Mouse (Mus musculus) embryonic facial prominence, embryonic 15.5 days (tissue): ENCODE measurements around the gene Gfap. TPM values are rescaled to one million over a fixed set of nuclear protein-coding genes. Genes with fewer than 3 reads are reported as not detected.

Experiments
- ATAC-seq: fragments of 200-750 bp; cut with Nextera tagmentation; 2 replicates; pipeline ENCODE4 v1.8.0; 2017; ENCODE audit warnings: low read depth, moderate TSS enrichment; ENCODE audit not compliant: insufficient number of reproducible peaks, low FRiP score, low TSS enrichment
- H3K27ac ChIP-seq: fragments of 300-500 bp; sonication (generic); replicated peaks from 2 replicates; pipeline ENCODE4 v1.5.1; 2015; ENCODE audit warnings: mild to moderate bottlenecking, inconsistent platforms
- H3K27me3 ChIP-seq: fragments of 300-500 bp; sonication (generic); 2 replicates; pipeline ENCODE4 v1.6.1; 2015; ENCODE audit warnings: inconsistent platforms
- H3K36me3 ChIP-seq: fragments of 300-500 bp; sonication (generic); 2 replicates; pipeline ENCODE4 v1.6.1; 2015; ENCODE audit warnings: mild to moderate bottlenecking, inconsistent platforms
- H3K4me1 ChIP-seq: fragments of 300-500 bp; sonication (generic); 2 replicates; pipeline ENCODE4 v1.6.1; 2015; ENCODE audit warnings: inconsistent platforms
- H3K4me2 ChIP-seq: fragments of 300-500 bp; sonication (generic); replicated peaks from 2 replicates; pipeline ENCODE4 v1.6.1; 2015; ENCODE audit warnings: mild to moderate bottlenecking, inconsistent platforms
- H3K4me3 ChIP-seq: fragments of 300-500 bp; sonication (generic); replicated peaks from 2 replicates; pipeline ENCODE4 v1.5.1; 2015; ENCODE audit warnings: mild to moderate bottlenecking, inconsistent platforms
- H3K9ac ChIP-seq: fragments of 300-500 bp; sonication (generic); 2 replicates; pipeline ENCODE4 v1.6.1; 2015; ENCODE audit warnings: inconsistent platforms
- H3K9me3 ChIP-seq: fragments of 300-500 bp; sonication (generic); replicated peaks from 2 replicates; pipeline ENCODE4 v1.6.1; 2016; ENCODE audit warnings: inconsistent platforms
- WGBS: fragments of 180-500 bp; shearing (Covaris S2); methylation state at CpG from one replicate; pipeline ENCODE4 v1.1.7; 2015; 5-methylcytosine and 5-hydroxymethylcytosine counted together
- polyA plus RNA-seq: library from polyadenylated mRNA; unstranded; fragments of >200 nt; fragmentation: Nextera tagmentation; extraction: Ambion mirVana; gene quantifications from 2 replicates; pipeline ENCODE4 v1.2.1, GENCODE M21; 2015

Gfap gene
- polyA plus RNA-seq, 1 experiment from 2014 or later = 0.51 TPM

GRCm38 (mm10) chr11:102874801-102875334 is 25.8 kb downstream of the Gfap start:
- Histone ChIP-seq H3K4me2 (no peak overlapping the region), H3K4me1 (peaks cover 7% of the 10 kb centered on the region), H3K27ac (no peak overlapping the region), H3K27me3 (no peaks in the 10 kb centered on the region), H3K9me3 (no peaks in the 10 kb centered on the region), H3K4me3 (no peak overlapping the region), H3K9ac (no peak overlapping the region), H3K36me3 (peaks cover 49% of the 10 kb centered on the region)
- 85% methylated on average over 7 of the region's 7 CpGs for WGBS
- no peak for ATAC-seq

GRCm38 (mm10) chr11:102864272-102864671 is 36.4 kb downstream of the Gfap start:
- no peak overlapping the region for H3K27ac ChIP-seq
- no peak for ATAC-seq
- peaks cover 80% of the 10 kb centered on the region for H3K36me3 ChIP-seq
- H3K4me2 ChIP-seq = no peak overlapping the region
- WGBS = 21% methylated on average over 4 of the region's 4 CpGs
- no peaks in the 10 kb centered on the region for H3K4me1 ChIP-seq
- no peaks in the 10 kb centered on the region for H3K27me3 ChIP-seq
- H3K4me3 ChIP-seq = no peak overlapping the region
- no peak overlapping the region for H3K9ac ChIP-seq
- no peaks in the 10 kb centered on the region for H3K9me3 ChIP-seq

GRCm38 (mm10) chr11:102859933-102860332 is 40.8 kb downstream of the Gfap start:
- no peak for ATAC-seq
- Histone ChIP-seq H3K4me2 (no peak overlapping the region), H3K9me3 (no peaks in the 10 kb centered on the region), H3K27me3 (no peaks in the 10 kb centered on the region), H3K4me3 (no peak overlapping the region), H3K27ac (no peak overlapping the region), H3K36me3 (peaks cover 78% of the 10 kb centered on the region), H3K9ac (no peak overlapping the region), H3K4me1 (no peaks in the 10 kb centered on the region)
- 85% methylated on average over 8 of the region's 8 CpGs for WGBS

GRCm38 (mm10) chr11:102858951-102859350 is 41.8 kb downstream of the Gfap start:
- ATAC-seq = no peak
- 97% methylated on average over 11 of the region's 11 CpGs for WGBS
- no peaks in the 10 kb centered on the region for H3K9me3 ChIP-seq
- no peak overlapping the region for H3K4me2 ChIP-seq
- H3K9ac ChIP-seq = no peak overlapping the region
- no peaks in the 10 kb centered on the region for H3K4me1 ChIP-seq
- no peak overlapping the region for H3K27ac ChIP-seq
- H3K27me3 ChIP-seq = no peaks in the 10 kb centered on the region
- H3K36me3 ChIP-seq = peaks cover 83% of the 10 kb centered on the region
- no peak overlapping the region for H3K4me3 ChIP-seq

GRCm38 (mm10) chr11:102855941-102856340 is 44.8 kb downstream of the Gfap start:
- peaks cover 83% of the 10 kb centered on the region for H3K36me3 ChIP-seq
- H3K4me3 ChIP-seq = no peak overlapping the region
- H3K27ac ChIP-seq = no peak overlapping the region

GRCm38 (mm10) chr11:102853760-102854159 is 47.0 kb downstream of the Gfap start:
- no peak overlapping the region for H3K9ac ChIP-seq
- no peaks in the 10 kb centered on the region for H3K27me3 ChIP-seq
- H3K36me3 ChIP-seq = peaks cover 81% of the 10 kb centered on the region
- no peak for ATAC-seq
- H3K4me1 ChIP-seq = no peaks in the 10 kb centered on the region
- no peak overlapping the region for H3K27ac ChIP-seq
- no peak overlapping the region for H3K4me2 ChIP-seq
- no peaks in the 10 kb centered on the region for H3K9me3 ChIP-seq
- no peak overlapping the region for H3K4me3 ChIP-seq

More at GRCm38 (mm10) chr11:102855941-102856340, 44.8 kb downstream of the Gfap start:
- no peaks in the 10 kb centered on the region for H3K27me3 ChIP-seq
- ATAC-seq = no peak
- no peak overlapping the region for H3K9ac ChIP-seq
- 38% methylated on average over 6 of the region's 6 CpGs for WGBS
- no peaks in the 10 kb centered on the region for H3K9me3 ChIP-seq
- no peaks in the 10 kb centered on the region for H3K4me1 ChIP-seq
- no peak overlapping the region for H3K4me2 ChIP-seq

- Histone ChIP-seq H3K9me3 (no peaks in the 10 kb centered on the region), H3K4me2 (no peak overlapping the region), H3K9ac (no peak overlapping the region), H3K27me3 (no peaks in the 10 kb centered on the region), H3K27ac (no peak overlapping the region), H3K36me3 (peaks cover 82% of the 10 kb centered on the region), H3K4me3 (no peak overlapping the region), H3K4me1 (no peaks in the 10 kb centered on the region)
- peak; percentile 63; the same call in 1 of the 2 replicates for ATAC-seq
- 64% methylated on average over 5 of the region's 5 CpGs for WGBS
Measured at GRCm38 (mm10) chr11:102851883-102852282, 48.8 kb downstream of the Gfap start.

- Histone ChIP-seq H3K27me3 (no peaks in the 10 kb centered on the region), H3K36me3 (peaks cover 98% of the 10 kb centered on the region), H3K4me1 (no peaks in the 10 kb centered on the region), H3K4me3 (no peak overlapping the region), H3K27ac (no peak overlapping the region), H3K9me3 (no peaks in the 10 kb centered on the region), H3K9ac (no peak overlapping the region), H3K4me2 (no peak overlapping the region)
- WGBS = 67% methylated on average over 10 of the region's 10 CpGs
- ATAC-seq = no peak
Measured at GRCm38 (mm10) chr11:102845926-102846325, 54.8 kb downstream of the Gfap start.

- H3K36me3 ChIP-seq = peaks cover 71% of the 10 kb centered on the region
- no peaks in the 10 kb centered on the region for H3K27me3 ChIP-seq
- no peak overlapping the region for H3K27ac ChIP-seq
- no peak overlapping the region for H3K4me3 ChIP-seq
- WGBS = 66% methylated on average over 9 of the region's 9 CpGs
- no peaks in the 10 kb centered on the region for H3K9me3 ChIP-seq
- H3K9ac ChIP-seq = no peak overlapping the region
- no peak for ATAC-seq
- H3K4me1 ChIP-seq = no peaks in the 10 kb centered on the region
- no peak overlapping the region for H3K4me2 ChIP-seq
Measured at GRCm38 (mm10) chr11:102838616-102839150, 62.0 kb downstream of the Gfap start.

GRCm38 (mm10) chr11:102838126-102838525 is 62.6 kb downstream of the Gfap start:
- H3K27me3 ChIP-seq = no peaks in the 10 kb centered on the region
- no peaks in the 10 kb centered on the region for H3K9me3 ChIP-seq
- no peak overlapping the region for H3K4me3 ChIP-seq
- H3K36me3 ChIP-seq = peaks cover 65% of the 10 kb centered on the region
- no peak overlapping the region for H3K27ac ChIP-seq
- no peak overlapping the region for H3K9ac ChIP-seq
- WGBS = 84% methylated on average over 2 of the region's 2 CpGs
- H3K4me1 ChIP-seq = 0 out of 2 replicates have a peak, but pooled peaks cover under 1% of the 10 kb centered on the region
- no peak overlapping the region for H3K4me2 ChIP-seq
- no peak for ATAC-seq

- H3K27me3 ChIP-seq = no peaks in the 10 kb centered on the region
- no peak overlapping the region for H3K4me3 ChIP-seq
- H3K4me1 ChIP-seq = 0 out of 2 replicates have a peak, but pooled peaks cover 4% of the 10 kb centered on the region
- no peak overlapping the region for H3K9ac ChIP-seq
- H3K4me2 ChIP-seq = no peak overlapping the region
- no peak for ATAC-seq
- WGBS = 83% methylated on average over 1 of the region's 1 CpGs
- H3K9me3 ChIP-seq = no peaks in the 10 kb centered on the region
- H3K36me3 ChIP-seq = peaks cover 58% of the 10 kb centered on the region
- no peak overlapping the region for H3K27ac ChIP-seq
Measured at GRCm38 (mm10) chr11:102837385-102837784, 63.3 kb downstream of the Gfap start.
